Mouse (Mus musculus) midbrain, postnatal 0 days (tissue): ENCODE results near the gene Cntfr. TPM values are rescaled to one million over a fixed set of nuclear protein-coding genes. Genes with fewer than 3 reads are reported as not detected.

Experiments used
- ATAC-seq: fragments of 200-750 bp; cut with Nextera tagmentation; 2 replicates; pipeline ENCODE4 v1.8.0; 2017; ENCODE audit warnings: moderate number of reproducible peaks, mild to moderate bottlenecking, moderate TSS enrichment, moderate library complexity; ENCODE audit not compliant: low FRiP score
- DNase-seq: peaks from one replicate; pipeline ENCODE4 v3.0.0-alpha.2; 2015; ENCODE audit warnings: low spot score
- H3K27ac ChIP-seq: fragments of 300-500 bp; sonication (generic); 2 replicates; pipeline ENCODE4 v1.5.1; 2014; ENCODE audit warnings: low read depth, mild to moderate bottlenecking, low read length, mixed read lengths
- H3K27me3 ChIP-seq: fragments of 300-500 bp; sonication (generic); 2 replicates; pipeline ENCODE4 v1.6.1; 2014; ENCODE audit warnings: low read length, control low read depth, mixed read lengths; ENCODE audit not compliant: insufficient read depth
- H3K36me3 ChIP-seq: fragments of 300-500 bp; sonication (generic); 2 replicates; pipeline ENCODE4 v1.6.1; 2014; ENCODE audit warnings: low read length, control low read depth, mixed read lengths; ENCODE audit not compliant: insufficient read depth
- H3K4me1 ChIP-seq: fragments of 300-500 bp; sonication (generic); 2 replicates; pipeline ENCODE4 v1.6.1; 2014; ENCODE audit warnings: mild to moderate bottlenecking, control low read depth, antibody characterized with exemption, low read length, mixed read lengths; ENCODE audit not compliant: insufficient read depth
- H3K4me2 ChIP-seq: fragments of 300-500 bp; sonication (generic); 2 replicates; pipeline ENCODE4 v1.6.1; 2014; ENCODE audit warnings: low read depth, mild to moderate bottlenecking, low read length, mixed read lengths; ENCODE audit not compliant: poor library complexity, severe bottlenecking
- H3K4me3 ChIP-seq: fragments of 300-500 bp; sonication (generic); 2 replicates; pipeline ENCODE4 v1.5.1; 2014; ENCODE audit warnings: low read depth, mild to moderate bottlenecking, low read length, moderate library complexity
- H3K9ac ChIP-seq: fragments of 300-500 bp; sonication (generic); replicated peaks from 2 replicates; pipeline ENCODE4 v1.6.1; 2014; ENCODE audit warnings: mild to moderate bottlenecking, low read length, moderate library complexity, mixed read lengths; ENCODE audit not compliant: poor library complexity, severe bottlenecking
- H3K9me3 ChIP-seq: fragments of 300-500 bp; sonication (generic); 2 replicates; pipeline ENCODE4 v1.6.1; 2016; ENCODE audit warnings: low read length, control low read depth
- CTCF ChIP-seq: IDR thresholded peaks from 2 replicates; pipeline ENCODE4 v1.5.1; 2016; ENCODE audit warnings: antibody characterized with exemption, mild to moderate bottlenecking
- WGBS: fragments of 180-500 bp; shearing (Covaris S2); extraction: QIAGEN DNeasy Blood & Tissue Kit; methylation state at CpG from one replicate; pipeline ENCODE4 v1.1.7; 2014; 5-methylcytosine and 5-hydroxymethylcytosine counted together
- polyA plus RNA-seq: library from polyadenylated mRNA; unstranded; fragments of >200 nt; fragmentation: Nextera tagmentation; extraction: Ambion mirVana; gene quantifications from 2 replicates; pipeline ENCODE4 v1.2.1, GENCODE M21; 2015
- total RNA-seq: library from RNA; depleted of rRNA; stranded (reverse); fragments of >200 nt; gene quantifications from 2 replicates; pipeline ENCODE4 v1.2.3, GENCODE M21; 2014

Gene Cntfr
- total and polyA plus RNA-seq, 2 experiments from 2014 or later = 20.1 to 69.2 TPM

DNA sequence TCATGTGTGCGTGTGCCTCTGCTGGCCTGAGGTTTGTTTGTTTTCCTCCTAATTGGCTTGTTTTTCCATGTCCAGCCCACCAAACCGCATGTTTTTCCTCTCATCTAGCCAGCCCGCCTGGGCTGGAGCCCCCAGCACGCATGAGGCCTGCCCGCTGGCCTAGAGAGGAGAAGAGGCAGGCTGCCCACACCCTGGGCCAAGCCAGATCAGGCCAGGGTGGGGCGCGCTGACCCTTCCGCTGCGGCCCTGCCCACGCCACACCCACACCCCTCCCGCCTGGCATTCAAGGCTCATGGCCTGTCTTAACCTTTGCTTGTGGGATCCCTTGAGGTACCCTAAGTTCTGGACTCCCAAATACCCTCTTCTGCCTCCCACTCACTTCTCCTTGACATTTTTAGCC, 30.2 kb downstream of the Cntfr start:
- H3K27ac ChIP-seq = no peak overlapping the region
- TF ChIP-seq CTCF = no peak
- H3K4me1 ChIP-seq = no peaks in the 10 kb centered on the region
- no peak for ATAC-seq
- WGBS = 84% methylated on average over 11 of the region's 11 CpGs
- no peak for DNase-seq
- H3K4me3 ChIP-seq = no peak overlapping the region
- H3K9ac ChIP-seq = no peak overlapping the region
- H3K27me3 ChIP-seq = no peaks in the 10 kb centered on the region
- H3K36me3 ChIP-seq = peaks cover 4% of the 10 kb centered on the region
- H3K9me3 ChIP-seq = no peaks in the 10 kb centered on the region
- no peak overlapping the region for H3K4me2 ChIP-seq

- H3K27ac ChIP-seq = no peak overlapping the region
- H3K27me3 ChIP-seq = no peaks in the 10 kb centered on the region
- TF ChIP-seq CTCF = no peak
- WGBS = 7% methylated on average over 3 of the region's 8 CpGs
- peaks cover 4% of the 10 kb centered on the region for H3K36me3 ChIP-seq
- DNase-seq (no peak), ATAC-seq (peak; percentile 32)
- no peaks in the 10 kb centered on the region for H3K9me3 ChIP-seq
- H3K4me3 ChIP-seq = no peak overlapping the region
- no peak overlapping the region for H3K4me2 ChIP-seq
- no peaks in the 10 kb centered on the region for H3K4me1 ChIP-seq
- peak overlapping the region; percentile 33; the same call in 1 of the 2 replicates for H3K9ac ChIP-seq
Observed at GRCm38 (mm10) chr4:41665009-41665675, 31.7 kb downstream of the Cntfr start.

DNA sequence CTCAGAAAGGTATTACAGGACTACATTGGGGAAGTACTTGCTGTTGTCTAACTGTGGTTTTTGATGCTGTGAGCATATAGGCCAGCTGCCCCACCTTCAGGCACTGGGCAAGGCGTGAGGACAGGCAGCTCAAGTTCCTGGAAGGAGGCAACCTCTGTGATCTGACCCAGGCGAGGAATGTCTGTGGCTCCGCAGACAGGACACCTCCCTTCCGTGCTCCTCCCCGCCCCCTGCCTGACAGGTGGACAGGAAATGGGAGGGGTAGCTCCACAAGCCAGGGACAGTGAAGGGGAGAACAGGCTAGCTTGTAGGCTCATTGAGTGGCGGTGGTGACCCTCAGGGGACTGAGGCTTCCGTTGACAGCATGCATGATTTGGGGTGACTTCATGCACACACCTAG, 32.4 kb downstream of the Cntfr start:
- no peaks in the 10 kb centered on the region for H3K4me1 ChIP-seq
- H3K27ac ChIP-seq = no peak overlapping the region
- H3K27me3 ChIP-seq = no peaks in the 10 kb centered on the region
- H3K36me3 ChIP-seq = peaks cover 4% of the 10 kb centered on the region
- 65% methylated on average over 7 of the region's 7 CpGs for WGBS
- DNase-seq = no peak
- H3K4me2 ChIP-seq = no peak overlapping the region
- no peaks in the 10 kb centered on the region for H3K9me3 ChIP-seq
- no peak overlapping the region for H3K4me3 ChIP-seq
- H3K9ac ChIP-seq = no peak overlapping the region
- TF ChIP-seq CTCF = no peak
- no peak for ATAC-seq

GRCm38 (mm10) chr4:41663614-41664013, 33.3 kb downstream of the Cntfr start:
- H3K4me1 ChIP-seq = no peaks in the 10 kb centered on the region
- H3K27ac ChIP-seq = no peak overlapping the region
- H3K9me3 ChIP-seq = no peaks in the 10 kb centered on the region
- no peak for DNase-seq
- TF ChIP-seq CTCF = no peak
- 69% methylated on average over 8 of the region's 9 CpGs for WGBS
- H3K4me2 ChIP-seq = no peak overlapping the region
- no peak overlapping the region for H3K4me3 ChIP-seq
- no peak overlapping the region for H3K9ac ChIP-seq
- ATAC-seq = 0 out of 2 replicates have a peak, but pooled peaks have one; percentile 2
- H3K27me3 ChIP-seq = no peaks in the 10 kb centered on the region
- H3K36me3 ChIP-seq = peaks cover 4% of the 10 kb centered on the region

DNA sequence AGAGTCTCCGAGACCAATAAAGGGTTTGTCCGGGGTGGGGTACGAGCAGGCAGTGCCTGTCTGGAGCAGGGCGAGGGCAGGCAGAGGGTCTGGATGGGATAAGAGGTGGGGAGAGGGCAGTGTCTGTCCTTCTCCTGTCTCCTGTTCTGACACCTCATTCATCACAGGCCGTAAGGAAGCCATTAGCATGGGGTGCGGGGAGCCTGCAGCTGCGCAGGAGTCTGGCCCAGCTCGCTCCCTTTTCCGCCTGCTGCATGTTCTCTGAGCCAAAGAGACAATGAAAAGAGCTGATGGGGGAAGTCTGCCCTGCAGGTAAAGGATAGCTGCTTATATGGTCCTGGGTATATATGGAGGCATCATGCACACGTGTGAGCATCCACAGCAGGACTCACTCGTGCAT, 34.2 kb downstream of the Cntfr start:
- no peaks in the 10 kb centered on the region for H3K27me3 ChIP-seq
- TF ChIP-seq CTCF = no peak
- WGBS = 83% methylated on average over 11 of the region's 11 CpGs

DNA sequence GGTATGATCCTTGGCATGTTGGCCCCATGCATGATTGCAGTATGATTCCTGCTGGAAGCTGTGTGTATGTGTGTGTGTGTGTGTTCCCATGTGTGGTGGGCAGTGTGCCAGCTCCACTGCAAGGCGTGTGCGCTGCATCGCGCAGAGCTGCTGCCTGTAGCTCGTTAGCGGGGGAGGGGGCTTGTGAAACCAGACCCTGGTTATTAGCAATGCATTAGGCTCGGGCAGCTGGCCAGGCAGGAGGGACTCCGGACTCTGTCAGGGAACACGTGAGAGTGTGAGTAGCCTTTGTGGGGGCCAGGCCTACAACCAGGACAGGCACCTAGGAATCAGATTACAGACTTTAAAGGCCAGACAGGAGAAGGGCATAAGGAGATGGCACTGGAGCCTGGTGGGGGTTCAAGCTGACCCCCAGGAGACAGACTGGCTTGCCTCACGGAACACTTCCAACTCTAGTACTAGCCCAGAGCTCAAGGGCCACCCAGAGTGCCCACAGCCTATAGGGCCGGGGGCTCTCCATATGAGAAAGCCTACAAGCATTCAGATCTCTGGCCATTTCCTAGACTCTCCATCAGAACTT, 35.9 kb downstream of the Cntfr start:
- DNase-seq = peak; percentile 58
- TF ChIP-seq CTCF = no peak
- Histone ChIP-seq H3K36me3 (peaks cover 10% of the 10 kb centered on the region), H3K27ac (no peak overlapping the region), H3K4me2 (no peak overlapping the region), H3K4me1 (no peaks in the 10 kb centered on the region), H3K27me3 (no peaks in the 10 kb centered on the region), H3K9me3 (no peaks in the 10 kb centered on the region), H3K4me3 (no peak overlapping the region), H3K9ac (no peak overlapping the region)
- 26% methylated on average over 11 of the region's 11 CpGs for WGBS
- no peak for ATAC-seq

More for the DNA sequence above, 34.2 kb downstream of the Cntfr start:
- no peak overlapping the region for H3K9ac ChIP-seq
- no peak for ATAC-seq
- no peak overlapping the region for H3K4me3 ChIP-seq
- H3K9me3 ChIP-seq = no peaks in the 10 kb centered on the region
- no peaks in the 10 kb centered on the region for H3K4me1 ChIP-seq
- H3K4me2 ChIP-seq = no peak overlapping the region
- DNase-seq = no peak
- H3K27ac ChIP-seq = no peak overlapping the region
- peaks cover 4% of the 10 kb centered on the region for H3K36me3 ChIP-seq
